Mouse (Mus musculus) intestine, embryonic 15.5 days (tissue): ENCODE measurements around the gene Klc1. TPM values are rescaled to one million over a fixed set of nuclear protein-coding genes. Genes with fewer than 3 reads are reported as not detected.
A peak's percentile ranks its signal among the peaks of the same experiment; 100 is the strongest.

Source experiments
- ATAC-seq: fragments of 200-750 bp; cut with Nextera tagmentation; 2 replicates; pipeline ENCODE4 v1.8.0; 2017; ENCODE audit warnings: moderate TSS enrichment, moderate library complexity
- H3K27ac ChIP-seq: fragments of 300-500 bp; sonication (generic); 2 replicates; pipeline ENCODE4 v1.5.1; 2015; ENCODE audit warnings: mild to moderate bottlenecking, inconsistent platforms
- H3K27me3 ChIP-seq: fragments of 300-500 bp; sonication (generic); replicated peaks from 2 replicates; pipeline ENCODE4 v1.6.1; 2015; ENCODE audit warnings: inconsistent platforms
- H3K36me3 ChIP-seq: fragments of 300-500 bp; sonication (generic); 2 replicates; pipeline ENCODE4 v1.6.1; 2015; ENCODE audit warnings: inconsistent platforms
- H3K4me1 ChIP-seq: fragments of 300-500 bp; sonication (generic); replicated peaks from 2 replicates; pipeline ENCODE4 v1.6.1; 2015; ENCODE audit warnings: inconsistent platforms
- H3K4me2 ChIP-seq: fragments of 300-500 bp; sonication (generic); replicated peaks from 2 replicates; pipeline ENCODE4 v1.6.1; 2015; ENCODE audit warnings: mild to moderate bottlenecking, inconsistent platforms
- H3K4me3 ChIP-seq: fragments of 300-500 bp; sonication (generic); replicated peaks from 2 replicates; pipeline ENCODE4 v1.5.1; 2015; ENCODE audit warnings: inconsistent platforms
- H3K9ac ChIP-seq: fragments of 300-500 bp; sonication (generic); 2 replicates; pipeline ENCODE4 v1.6.1; 2015; ENCODE audit warnings: inconsistent platforms
- H3K9me3 ChIP-seq: fragments of 300-500 bp; sonication (generic); 2 replicates; pipeline ENCODE4 v1.6.1; 2016; ENCODE audit warnings: inconsistent platforms
- WGBS: fragments of 180-500 bp; shearing (Covaris S2); methylation state at CpG from one replicate; pipeline ENCODE4 v1.1.7; 2015; 5-methylcytosine and 5-hydroxymethylcytosine counted together
- polyA plus RNA-seq: library from polyadenylated mRNA; unstranded; fragments of >200 nt; fragmentation: Nextera tagmentation; extraction: Ambion mirVana; gene quantifications from 2 replicates; pipeline ENCODE4 v1.2.1, GENCODE M21; 2015

Gene Klc1
- polyA plus RNA-seq, 1 experiment from 2014 or later: 91.1 TPM

DNA sequence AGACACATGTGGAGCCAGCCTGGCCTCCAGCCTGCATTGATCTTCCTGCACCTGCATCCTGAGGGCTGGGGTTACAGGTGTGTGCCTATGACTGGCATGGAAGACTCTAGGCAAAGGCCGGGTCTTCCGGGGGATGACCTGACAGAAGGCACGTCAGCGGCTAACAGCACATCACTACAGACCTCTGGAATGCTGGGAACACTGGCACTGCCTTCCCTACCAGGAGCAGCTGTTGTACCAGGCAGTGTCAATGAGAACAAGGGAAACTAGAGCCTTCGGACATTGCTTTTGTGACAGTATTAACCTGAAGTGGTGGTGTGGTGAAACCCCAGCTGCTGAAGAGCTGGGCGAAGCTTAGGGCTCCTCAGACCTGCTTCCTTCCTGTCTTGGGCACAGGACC lies 50.1 kb downstream of the Klc1 start:
- no peak for ATAC-seq
- 91% methylated on average over 6 of the region's 6 CpGs for WGBS

DNA sequence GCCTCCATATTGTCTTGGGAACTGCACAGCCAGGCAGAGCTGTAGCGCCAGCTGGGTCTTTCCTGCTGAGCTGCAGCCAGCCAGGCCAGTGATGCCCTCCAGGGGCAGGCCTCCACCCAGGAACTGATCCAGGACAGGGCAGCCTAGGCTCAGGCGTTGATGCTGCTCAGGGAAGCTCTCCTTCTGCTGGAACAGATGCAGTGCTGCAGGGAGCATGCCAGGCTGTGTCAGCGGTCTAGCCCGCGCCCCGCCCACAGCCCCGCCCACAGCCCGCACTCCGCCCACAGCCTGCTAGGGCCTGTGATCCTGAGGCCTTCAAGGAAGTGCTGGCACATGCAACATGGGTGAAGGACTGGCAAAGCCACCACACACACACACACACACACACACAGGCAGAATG lies 51.1 kb downstream of the Klc1 start:
- Histone ChIP-seq H3K27ac (peak overlapping the region; percentile 54), H3K9me3 (no peaks in the 10 kb centered on the region), H3K9ac (peak overlapping the region; percentile 11), H3K27me3 (no peaks in the 10 kb centered on the region), H3K36me3 (peaks cover 33% of the 10 kb centered on the region), H3K4me3 (no peak overlapping the region), H3K4me2 (peak overlapping the region; percentile 30), H3K4me1 (peaks cover 22% of the 10 kb centered on the region)
- ATAC-seq: peak; percentile 59
- WGBS: 1% methylated on average over 9 of the region's 9 CpGs

More for the DNA sequence above, 50.1 kb downstream of the Klc1 start:
- no peak overlapping the region for H3K27ac ChIP-seq
- H3K4me3 ChIP-seq: no peak overlapping the region
- no peak overlapping the region for H3K4me2 ChIP-seq
- H3K9ac ChIP-seq: no peak overlapping the region
- no peaks in the 10 kb centered on the region for H3K9me3 ChIP-seq
- no peaks in the 10 kb centered on the region for H3K27me3 ChIP-seq
- H3K4me1 ChIP-seq: peaks cover 22% of the 10 kb centered on the region
- H3K36me3 ChIP-seq: peaks cover 39% of the 10 kb centered on the region

DNA sequence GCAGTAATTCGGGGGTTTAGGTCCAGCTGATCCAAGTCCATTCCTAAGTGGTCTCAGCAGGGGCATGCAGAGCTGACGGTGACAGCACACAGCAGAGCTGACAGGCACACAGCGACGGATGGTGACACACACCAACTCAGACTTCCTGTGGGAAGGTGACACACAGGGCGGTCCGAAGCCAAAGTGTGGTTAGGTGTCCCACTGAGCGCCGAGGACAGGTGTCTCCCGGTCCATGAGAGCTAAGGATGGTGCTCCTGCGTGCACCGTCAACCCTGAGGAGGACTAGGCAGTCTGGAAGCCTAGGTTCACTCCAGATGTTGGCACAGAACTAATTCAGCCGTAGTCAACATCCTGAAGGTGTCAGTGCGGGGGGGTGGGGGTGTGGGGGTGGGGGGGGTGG lies 53.4 kb downstream of the Klc1 start:
- H3K27me3 ChIP-seq: no peaks in the 10 kb centered on the region
- H3K9ac ChIP-seq: no peak overlapping the region
- peaks cover 41% of the 10 kb centered on the region for H3K4me1 ChIP-seq
- H3K4me3 ChIP-seq: no peak overlapping the region
- no peak overlapping the region for H3K27ac ChIP-seq
- ATAC-seq: no peak
- WGBS: 92% methylated on average over 13 of the region's 13 CpGs
- no peak overlapping the region for H3K4me2 ChIP-seq
- H3K9me3 ChIP-seq: no peaks in the 10 kb centered on the region
- H3K36me3 ChIP-seq: peaks cover 17% of the 10 kb centered on the region

DNA sequence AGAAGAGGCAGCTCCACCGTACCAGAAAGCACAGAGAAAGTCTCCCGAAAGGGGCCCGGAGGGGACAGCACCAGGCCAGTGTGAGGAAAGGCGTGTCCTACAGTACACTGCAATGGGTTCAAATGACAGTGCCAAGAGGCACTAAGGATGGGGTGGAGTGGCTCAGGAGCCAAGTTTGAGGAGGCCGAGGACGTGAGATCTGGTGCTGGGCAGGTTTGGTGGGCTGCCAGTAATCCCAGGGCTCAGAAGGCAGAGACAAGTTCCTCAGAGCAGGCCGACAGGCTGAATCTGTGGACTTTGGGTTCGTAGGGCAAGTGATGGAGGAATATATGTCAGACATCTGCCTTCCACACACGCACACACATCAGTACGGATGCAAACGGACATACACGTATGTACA lies 54.0 kb downstream of the Klc1 start:
- 64% methylated on average over 12 of the region's 12 CpGs for WGBS
- Histone ChIP-seq H3K4me2 (peak overlapping the region; percentile 89), H3K27me3 (no peaks in the 10 kb centered on the region), H3K9me3 (no peaks in the 10 kb centered on the region), H3K4me1 (peaks cover 44% of the 10 kb centered on the region), H3K9ac (peak overlapping the region; percentile 69; the same call in 1 of the 2 replicates), H3K36me3 (peaks cover 14% of the 10 kb centered on the region), H3K4me3 (peak overlapping the region; percentile 88), H3K27ac (no peak overlapping the region)
- ATAC-seq: no peak

DNA sequence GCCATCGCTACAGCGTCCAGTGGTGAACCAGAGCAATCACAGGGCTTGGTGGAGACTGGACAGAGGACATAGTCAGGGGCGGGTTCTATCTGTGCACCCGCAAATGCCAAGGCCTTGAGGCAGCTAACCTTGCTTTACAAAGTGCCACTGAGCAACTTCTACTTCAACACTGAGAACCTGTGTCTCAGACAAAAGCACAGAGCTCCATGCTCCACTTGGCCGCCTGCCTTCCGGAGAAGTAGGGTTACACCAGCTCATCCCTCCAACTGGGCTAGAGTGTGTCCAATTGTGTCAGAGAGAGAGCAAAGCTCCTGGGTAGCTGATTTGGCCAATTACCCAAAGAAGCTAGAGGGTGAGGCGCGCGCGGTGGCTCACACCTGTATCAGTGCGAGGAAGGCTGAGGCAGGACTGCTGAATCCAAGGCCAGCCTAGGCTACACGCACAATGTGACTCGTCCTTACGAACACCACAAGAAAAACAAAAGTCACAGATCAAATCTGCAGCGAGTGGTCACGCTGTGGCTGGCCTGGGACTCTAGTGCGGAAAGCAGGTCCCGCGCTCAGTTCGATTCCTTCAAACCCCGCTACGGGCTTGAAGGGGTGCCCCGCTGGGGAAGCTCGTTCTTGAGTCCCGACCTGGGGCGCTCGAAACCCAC lies 54.6 kb downstream of the Klc1 start:
- Histone ChIP-seq H3K9me3 (no peaks in the 10 kb centered on the region), H3K27ac (0 out of 2 replicates have a peak overlapping the region, but pooled peaks have one; percentile 48), H3K4me1 (peaks cover 46% of the 10 kb centered on the region), H3K27me3 (no peaks in the 10 kb centered on the region), H3K9ac (peak overlapping the region; percentile 69), H3K4me2 (peak overlapping the region; percentile 89), H3K36me3 (peaks cover 8% of the 10 kb centered on the region), H3K4me3 (peak overlapping the region; percentile 88)
- ATAC-seq: no peak
- WGBS: 3% methylated on average over 27 of the region's 27 CpGs

DNA sequence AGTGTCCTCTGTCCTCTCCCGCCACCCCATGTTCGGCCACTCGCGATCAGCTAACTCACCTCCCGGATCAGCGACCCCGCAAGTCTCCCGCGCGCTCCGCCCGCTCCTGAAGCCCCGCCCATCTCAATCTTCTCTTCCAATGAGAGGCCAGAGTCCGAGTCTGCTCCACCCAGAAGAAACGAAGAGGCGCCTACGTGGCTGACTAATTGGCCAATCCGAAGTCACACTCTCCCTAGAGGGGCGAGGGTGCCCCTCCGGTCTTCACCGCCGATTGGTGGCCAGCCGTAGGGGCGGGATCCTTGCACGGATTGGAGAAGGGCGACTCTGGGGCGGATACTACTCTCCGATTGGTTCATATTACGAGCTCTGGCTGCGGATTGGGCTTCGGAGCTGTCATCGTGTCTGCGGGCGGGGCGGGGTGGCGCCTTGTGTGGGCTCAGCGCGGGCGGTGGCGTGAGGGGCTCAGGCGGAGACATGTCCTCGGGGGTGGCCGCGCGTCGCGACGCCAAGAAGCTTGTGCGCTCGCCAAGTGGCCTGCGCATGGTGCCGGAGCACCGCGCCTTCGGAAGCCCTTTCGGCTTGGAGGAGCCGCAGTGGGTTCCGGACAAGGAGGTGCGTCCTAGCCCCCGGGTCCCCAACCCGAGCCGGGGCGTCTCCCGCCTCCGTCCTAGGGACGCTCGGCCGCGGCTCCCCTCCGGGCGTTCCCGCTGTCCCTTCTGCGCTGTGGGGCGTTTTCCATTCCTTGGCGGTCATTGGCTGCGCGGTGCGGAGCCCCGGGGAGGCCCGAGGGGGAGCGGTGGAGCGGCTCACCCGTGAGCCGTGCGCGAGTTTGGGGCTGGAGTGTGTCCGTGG lies 55.3 kb downstream of the Klc1 start, which contains the start of the genes Xrcc3 and Zfyve21:
TSS of gene Xrcc3 (minus strand) at position 108 of the 852 bp plus-strand sequence.
TSS of gene Zfyve21 (plus strand) at position 405 of the 852 bp plus-strand sequence.
- peak; percentile 95 for ATAC-seq
- Histone ChIP-seq H3K4me3 (peak within 1 kb of the TSS; percentile 88), H3K36me3 (0 out of 2 replicates have a peak, but pooled peaks cover under 1% of the 10 kb centered on the region), H3K27ac (peak within 1 kb of the TSS; percentile 96), H3K4me2 (peak within 1 kb of the TSS; percentile 89), H3K4me1 (peaks cover 51% of the 10 kb centered on the region), H3K9ac (peak within 1 kb of the TSS; percentile 89), H3K9me3 (no peaks in the 10 kb centered on the region), H3K27me3 (no peaks in the 10 kb centered on the region)
- under 1% methylated on average over 85 of the region's 87 CpGs for WGBS

DNA sequence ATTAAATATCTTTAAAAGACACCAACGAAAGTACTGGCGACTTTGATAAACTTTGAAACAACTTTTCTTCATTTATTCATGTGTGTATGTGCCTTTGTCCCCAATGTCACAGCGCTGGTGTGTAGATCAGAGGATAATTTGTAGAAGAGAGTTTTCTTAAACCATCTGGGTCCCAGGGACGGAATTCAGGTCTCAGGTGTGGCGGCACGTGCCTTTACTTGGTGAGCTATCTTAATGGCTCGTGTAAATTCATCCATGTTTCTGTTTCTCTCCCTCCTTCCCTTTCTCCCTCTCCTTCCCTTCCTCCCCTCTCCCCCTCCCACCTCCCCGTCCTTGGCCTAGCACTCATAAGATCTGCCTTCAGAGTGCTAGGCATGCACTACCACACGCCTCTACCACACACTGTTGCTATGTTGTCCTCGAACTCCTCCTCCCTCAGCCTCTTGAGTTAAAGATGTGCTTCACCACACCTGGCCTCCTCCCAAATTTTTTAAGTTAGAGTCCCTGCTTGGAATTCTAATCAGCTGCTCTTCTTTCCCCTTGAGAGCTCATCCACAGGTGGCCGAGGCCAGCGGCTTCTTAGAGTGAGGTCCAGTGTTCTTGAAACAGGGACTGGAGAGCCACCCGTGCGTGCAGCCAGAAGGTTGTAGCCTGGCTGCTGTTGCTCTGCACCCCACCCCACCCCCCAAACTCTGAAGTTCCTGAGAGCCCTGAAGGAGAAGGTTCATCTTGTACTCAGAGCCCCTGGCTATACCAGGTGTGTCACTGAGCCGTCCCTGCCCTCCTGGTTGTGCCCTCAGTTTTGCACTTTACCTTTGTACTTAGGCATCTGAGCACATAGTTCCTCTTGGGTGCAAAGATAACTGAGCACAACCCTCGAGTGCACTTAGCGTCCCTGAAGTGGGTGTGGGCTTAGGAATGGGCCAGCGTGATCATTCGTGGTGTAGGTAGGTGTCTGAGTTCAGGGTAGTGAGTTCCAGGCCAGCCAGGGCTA lies 56.4 kb downstream of the Klc1 start:
- peaks cover 50% of the 10 kb centered on the region for H3K4me1 ChIP-seq
- H3K36me3 ChIP-seq: no peaks in the 10 kb centered on the region
- peak overlapping the region; percentile 62 for H3K4me2 ChIP-seq
- peak; percentile 10 for ATAC-seq
- H3K4me3 ChIP-seq: peak overlapping the region; percentile 88
- H3K27me3 ChIP-seq: no peaks in the 10 kb centered on the region
- H3K9me3 ChIP-seq: no peaks in the 10 kb centered on the region
- 18% methylated on average over 19 of the region's 19 CpGs for WGBS
- H3K27ac ChIP-seq: peak overlapping the region; percentile 96
- peak overlapping the region; percentile 89 for H3K9ac ChIP-seq

DNA sequence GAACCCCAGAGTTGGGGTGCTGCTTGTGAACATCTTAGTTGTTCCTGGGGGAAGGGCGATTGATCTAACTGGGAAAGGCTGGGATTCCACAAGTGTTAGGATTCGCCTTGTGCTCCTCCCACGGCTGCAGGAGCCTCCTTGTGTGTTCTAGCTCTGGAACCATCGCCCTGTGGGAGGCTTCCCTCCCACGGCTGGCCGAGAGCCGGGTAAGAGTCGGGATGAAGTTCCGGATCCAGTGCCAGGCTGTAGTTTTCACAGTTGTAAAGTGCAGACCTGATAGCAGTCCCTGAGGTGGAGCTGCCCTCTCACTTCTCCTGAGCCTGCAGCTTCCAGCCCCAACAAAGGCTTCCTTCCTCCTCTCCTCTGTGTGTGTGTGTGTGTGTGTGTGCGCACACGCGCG lies 57.9 kb downstream of the Klc1 start:
- Histone ChIP-seq H3K4me2 (peak overlapping the region; percentile 62), H3K27ac (peak overlapping the region; percentile 96), H3K36me3 (no peaks in the 10 kb centered on the region), H3K4me3 (peak overlapping the region; percentile 88), H3K9me3 (no peaks in the 10 kb centered on the region), H3K9ac (peak overlapping the region; percentile 89), H3K4me1 (peaks cover 61% of the 10 kb centered on the region), H3K27me3 (no peaks in the 10 kb centered on the region)
- 55% methylated on average over 13 of the region's 13 CpGs for WGBS
- ATAC-seq: no peak

DNA sequence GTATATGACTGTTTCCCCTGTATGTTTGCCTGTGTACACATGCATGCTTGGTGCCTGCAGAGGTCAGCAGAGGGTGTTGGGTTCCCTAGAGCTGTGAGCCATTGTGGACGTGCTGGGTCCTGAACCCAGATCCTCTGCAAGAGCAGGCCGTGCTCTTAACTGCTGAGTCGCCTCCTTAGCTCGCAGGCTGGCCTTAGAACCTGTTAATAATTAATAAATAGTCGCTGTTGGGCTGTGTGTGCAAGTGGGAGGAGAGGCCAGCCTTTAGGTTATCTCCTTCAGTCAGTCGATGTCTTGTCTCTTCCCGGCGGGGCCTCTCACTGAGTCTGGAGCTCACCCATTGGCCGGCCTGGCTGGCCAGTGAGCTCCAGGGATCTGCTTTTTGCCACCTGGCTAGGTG lies 58.3 kb downstream of the Klc1 start:
- H3K9me3 ChIP-seq: no peaks in the 10 kb centered on the region
- H3K36me3 ChIP-seq: no peaks in the 10 kb centered on the region
- 55% methylated on average over 9 of the region's 9 CpGs for WGBS
- H3K4me2 ChIP-seq: peak overlapping the region; percentile 62
- H3K4me1 ChIP-seq: peaks cover 65% of the 10 kb centered on the region
- H3K9ac ChIP-seq: peak overlapping the region; percentile 89; the same call in 1 of the 2 replicates
- peak overlapping the region; percentile 96 for H3K27ac ChIP-seq
- ATAC-seq: peak; percentile 38
- no peaks in the 10 kb centered on the region for H3K27me3 ChIP-seq
- peak overlapping the region; percentile 88 for H3K4me3 ChIP-seq

DNA sequence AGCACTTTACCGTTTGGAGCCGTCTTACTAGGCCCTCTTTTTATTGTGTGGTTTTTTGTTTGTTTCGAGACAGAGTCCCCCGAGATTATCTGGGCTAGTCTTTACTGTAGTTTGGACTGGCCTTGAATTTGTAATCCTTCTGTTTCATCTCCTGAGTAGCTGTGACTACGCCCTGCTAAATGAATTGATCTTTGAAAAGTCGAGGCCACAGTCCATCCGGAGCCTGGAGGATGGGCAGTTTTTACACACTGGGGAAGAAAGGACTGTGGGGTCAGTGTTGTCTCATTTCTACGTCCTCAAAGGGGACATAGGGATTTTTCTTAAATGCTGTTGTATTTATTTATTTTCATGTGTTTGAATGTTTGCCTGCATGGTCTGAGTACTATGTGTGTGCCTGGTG lies 59.3 kb downstream of the Klc1 start:
- Histone ChIP-seq H3K9me3 (no peaks in the 10 kb centered on the region), H3K36me3 (no peaks in the 10 kb centered on the region; the same call in 1 of the 2 replicates), H3K4me1 (peaks cover 60% of the 10 kb centered on the region), H3K27ac (peak overlapping the region; percentile 49), H3K4me3 (no peak overlapping the region), H3K27me3 (no peaks in the 10 kb centered on the region), H3K9ac (no peak overlapping the region), H3K4me2 (peak overlapping the region; percentile 62)
- WGBS: 64% methylated on average over 8 of the region's 8 CpGs
- ATAC-seq: no peak

DNA sequence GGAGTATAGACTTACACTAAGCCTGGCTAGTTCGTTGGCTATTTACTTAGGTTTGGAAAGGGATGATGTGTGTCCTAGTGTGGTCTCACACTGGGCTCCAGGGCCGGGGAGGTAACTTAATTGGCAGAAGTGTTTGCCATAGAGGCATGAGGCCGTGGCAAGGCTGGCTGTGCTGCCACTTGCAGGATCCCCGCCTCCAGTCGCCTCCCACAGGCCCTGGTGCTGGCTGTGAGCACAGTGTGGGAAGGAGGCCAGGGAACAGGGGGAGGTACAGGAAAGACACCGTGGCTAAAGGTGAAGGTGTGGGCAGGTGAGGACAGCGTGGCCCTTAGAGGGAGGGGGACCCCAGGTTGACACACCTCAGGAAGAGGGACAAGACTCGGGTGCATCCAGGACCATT lies 61.3 kb downstream of the Klc1 start:
- 69% methylated on average over 8 of the region's 8 CpGs for WGBS
- Histone ChIP-seq H3K36me3 (peaks cover 16% of the 10 kb centered on the region), H3K9me3 (no peaks in the 10 kb centered on the region), H3K9ac (no peak overlapping the region), H3K4me1 (peaks cover 56% of the 10 kb centered on the region), H3K4me3 (no peak overlapping the region), H3K4me2 (no peak overlapping the region; the same call in 1 of the 2 replicates), H3K27me3 (no peaks in the 10 kb centered on the region), H3K27ac (peak overlapping the region; percentile 17; the same call in 1 of the 2 replicates)
- no peak for ATAC-seq
